Mouse (Mus musculus): ENCODE measurements around the gene Gipc3. TPM values are rescaled to one million over a fixed set of nuclear protein-coding genes. Genes with fewer than 3 reads are reported as not detected.
A peak's percentile ranks its signal among the peaks of the same experiment; 100 is the strongest.

Gipc3 gene
- polyA plus RNA-seq (2015; fragmentation: Nextera tagmentation; extraction: Ambion mirVana), result 0.04 and 0.08 TPM in 2 replicates

GRCm38 (mm10) chr10:81342686-81343505, at the start of gene Gipc3:
Gene Gipc3 (minus strand): TSS chr10:81343266.
- Histone ChIP-seq H3K27me3 (replicated peaks; ENCODE audit: control insufficient read depth, insufficient read depth, low read length) (peaks cover 14% of the 10 kb centered on the region), H3K4me2 (replicated peaks; ENCODE audit: low read depth) (peak within 1 kb of the TSS; percentile 94), H3K36me3 (ENCODE audit: control insufficient read depth, insufficient read depth) (peaks cover 5% of the 10 kb centered on the region; the same call in 1 of the 2 replicates), H3K4me3 (ENCODE audit: low read depth, low read length) (peak within 1 kb of the TSS; percentile 53), H3K9me3 (ENCODE audit: control insufficient read depth) (no peaks in the 10 kb centered on the region), H3K4me1 (replicated peaks; ENCODE audit: control insufficient read depth, insufficient read depth, low read length) (0 out of 2 replicates have a peak, but pooled peaks cover 2% of the 10 kb centered on the region), H3K27ac (ENCODE audit: low read depth, low read length) (no peak within 1 kb of the TSS), H3K9ac (ENCODE audit: low read depth, low read length) (peak within 1 kb of the TSS; percentile 59)
- WGBS, result 5% methylated on average over 51 of the region's 67 CpGs
- no peak for ATAC-seq
- 0 out of 2 replicates have a peak, but pooled peaks have one; percentile 1 for TF ChIP-seq CTCF (IDR thresholded peaks at IDR 0.05; ENCODE audit: low read depth)

GRCm38 (mm10) chr10:81392781-81393185, 49.7 kb upstream of the Gipc3 start, which contains the start of gene Smim24:
Gene Smim24 (plus strand): TSS chr10:81393051.
- WGBS, result 32% methylated on average over 14 of the region's 14 CpGs
- peak within 1 kb of the TSS; percentile 48 for H3K4me3 ChIP-seq (ENCODE audit: low read depth, low read length)
- H3K9ac ChIP-seq (ENCODE audit: low read depth, low read length), result peak within 1 kb of the TSS; percentile 63
- H3K27ac ChIP-seq (ENCODE audit: low read depth, low read length), result peak within 1 kb of the TSS; percentile 95
- H3K9me3 ChIP-seq (ENCODE audit: control insufficient read depth), result no peaks in the 10 kb centered on the region
- ATAC-seq, result peak; percentile 87
- TF ChIP-seq CTCF (IDR thresholded peaks at IDR 0.05; ENCODE audit: low read depth), result no peak
- no peaks in the 10 kb centered on the region; the same call in 1 of the 2 replicates for H3K4me1 ChIP-seq (replicated peaks; ENCODE audit: control insufficient read depth, insufficient read depth, low read length)
- peak within 1 kb of the TSS; percentile 79 for H3K4me2 ChIP-seq (replicated peaks; ENCODE audit: low read depth)
- H3K36me3 ChIP-seq (ENCODE audit: control insufficient read depth, insufficient read depth), result peaks cover 24% of the 10 kb centered on the region
- H3K27me3 ChIP-seq (replicated peaks; ENCODE audit: control insufficient read depth, insufficient read depth, low read length), result no peaks in the 10 kb centered on the region

GRCm38 (mm10) chr10:81392270-81392669, 49.2 kb upstream of the Gipc3 start:
- Histone ChIP-seq H3K9me3 (ENCODE audit: control insufficient read depth) (no peaks in the 10 kb centered on the region), H3K4me1 (replicated peaks; ENCODE audit: control insufficient read depth, insufficient read depth, low read length) (no peaks in the 10 kb centered on the region; the same call in 1 of the 2 replicates), H3K36me3 (ENCODE audit: control insufficient read depth, insufficient read depth) (peaks cover 29% of the 10 kb centered on the region), H3K4me2 (replicated peaks; ENCODE audit: low read depth) (peak overlapping the region; percentile 79), H3K4me3 (ENCODE audit: low read depth, low read length) (peak overlapping the region; percentile 48; the same call in 1 of the 2 replicates), H3K9ac (ENCODE audit: low read depth, low read length) (no peak overlapping the region), H3K27me3 (replicated peaks; ENCODE audit: control insufficient read depth, insufficient read depth, low read length) (no peaks in the 10 kb centered on the region), H3K27ac (ENCODE audit: low read depth, low read length) (peak overlapping the region; percentile 95)
- peak; percentile 85 for ATAC-seq
- WGBS, result 43% methylated on average over 6 of the region's 6 CpGs
- TF ChIP-seq CTCF (IDR thresholded peaks at IDR 0.05; ENCODE audit: low read depth), result no peak

- Histone ChIP-seq H3K9ac (ENCODE audit: low read depth, low read length) (no peak overlapping the region), H3K27me3 (replicated peaks; ENCODE audit: control insufficient read depth, insufficient read depth, low read length) (no peaks in the 10 kb centered on the region), H3K4me2 (replicated peaks; ENCODE audit: low read depth) (no peak overlapping the region), H3K4me1 (replicated peaks; ENCODE audit: control insufficient read depth, insufficient read depth, low read length) (no peaks in the 10 kb centered on the region; the same call in 1 of the 2 replicates), H3K36me3 (ENCODE audit: control insufficient read depth, insufficient read depth) (peaks cover 38% of the 10 kb centered on the region), H3K4me3 (ENCODE audit: low read depth, low read length) (no peak overlapping the region), H3K9me3 (ENCODE audit: control insufficient read depth) (no peaks in the 10 kb centered on the region), H3K27ac (ENCODE audit: low read depth, low read length) (no peak overlapping the region)
- ATAC-seq, result no peak
- 90% methylated on average over 13 of the region's 13 CpGs for WGBS
- no peak for TF ChIP-seq CTCF (IDR thresholded peaks at IDR 0.05; ENCODE audit: low read depth)
Observed at GRCm38 (mm10) chr10:81390678-81390965, 47.6 kb upstream of the Gipc3 start.

- Histone ChIP-seq H3K27me3 (replicated peaks; ENCODE audit: control insufficient read depth, insufficient read depth, low read length) (no peaks in the 10 kb centered on the region), H3K27ac (ENCODE audit: low read depth, low read length) (no peak overlapping the region), H3K9ac (ENCODE audit: low read depth, low read length) (no peak overlapping the region), H3K9me3 (ENCODE audit: control insufficient read depth) (no peaks in the 10 kb centered on the region), H3K36me3 (ENCODE audit: control insufficient read depth, insufficient read depth) (peaks cover 37% of the 10 kb centered on the region), H3K4me3 (ENCODE audit: low read depth, low read length) (no peak overlapping the region), H3K4me2 (replicated peaks; ENCODE audit: low read depth) (no peak overlapping the region), H3K4me1 (replicated peaks; ENCODE audit: control insufficient read depth, insufficient read depth, low read length) (peaks cover 2% of the 10 kb centered on the region; the same call in 1 of the 2 replicates)
- peak; percentile 93 for TF ChIP-seq CTCF (IDR thresholded peaks at IDR 0.05; ENCODE audit: low read depth)
- no peak for ATAC-seq
- 62% methylated on average over 23 of the region's 23 CpGs for WGBS
Observed at GRCm38 (mm10) chr10:81389801-81390677, 47.0 kb upstream of the Gipc3 start.

- Histone ChIP-seq H3K4me2 (replicated peaks; ENCODE audit: low read depth) (no peak overlapping the region), H3K4me3 (ENCODE audit: low read depth, low read length) (no peak overlapping the region), H3K36me3 (ENCODE audit: control insufficient read depth, insufficient read depth) (peaks cover 34% of the 10 kb centered on the region), H3K9ac (ENCODE audit: low read depth, low read length) (no peak overlapping the region; the same call in 1 of the 2 replicates), H3K9me3 (ENCODE audit: control insufficient read depth) (no peaks in the 10 kb centered on the region), H3K27me3 (replicated peaks; ENCODE audit: control insufficient read depth, insufficient read depth, low read length) (no peaks in the 10 kb centered on the region), H3K27ac (ENCODE audit: low read depth, low read length) (no peak overlapping the region), H3K4me1 (replicated peaks; ENCODE audit: control insufficient read depth, insufficient read depth, low read length) (peaks cover 3% of the 10 kb centered on the region; the same call in 1 of the 2 replicates)
- no peak for ATAC-seq
- WGBS, result 76% methylated on average over 3 of the region's 3 CpGs
- TF ChIP-seq CTCF (IDR thresholded peaks at IDR 0.05; ENCODE audit: low read depth), result no peak
Observed at GRCm38 (mm10) chr10:81389373-81389772, 46.3 kb upstream of the Gipc3 start.

Measured in intestine, postnatal 0 days (tissue).